Mouse (Mus musculus) left cerebral cortex, adult 11 months (tissue): ENCODE data around the gene Pcf11.

Experiments used
- DNase-seq: peaks from one replicate; pipeline ENCODE4 v3.0.0; 2022; ENCODE audit warnings: low spot score

Pcf11 gene

GRCm38 (mm10) chr7:92669507-92670471 lies at the start of gene Pcf11:
TSS of gene Pcf11 (minus strand) at chr7:92669934.
- DNase-seq: peak; percentile 96

DNA sequence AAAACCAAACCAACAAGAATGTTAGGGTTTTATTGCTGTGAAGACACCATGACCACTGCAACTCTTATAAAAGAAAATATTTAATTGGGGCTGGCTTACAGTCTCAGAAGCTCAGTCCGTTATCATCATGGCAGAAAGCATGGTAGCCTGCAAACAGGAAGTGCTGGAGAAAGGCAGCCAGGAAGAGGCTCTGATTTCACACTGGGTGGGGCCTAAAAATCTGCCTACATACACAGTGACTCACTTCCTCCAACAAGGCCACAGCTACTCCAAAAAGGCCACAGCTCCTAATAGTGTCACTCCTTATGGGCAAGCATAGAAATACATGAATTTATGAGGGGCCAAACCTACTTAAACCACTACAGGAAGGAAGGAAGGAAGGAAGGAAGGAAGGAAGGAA lies 45.3 kb upstream of the Pcf11 start:
- DNase-seq: no peak

DNA sequence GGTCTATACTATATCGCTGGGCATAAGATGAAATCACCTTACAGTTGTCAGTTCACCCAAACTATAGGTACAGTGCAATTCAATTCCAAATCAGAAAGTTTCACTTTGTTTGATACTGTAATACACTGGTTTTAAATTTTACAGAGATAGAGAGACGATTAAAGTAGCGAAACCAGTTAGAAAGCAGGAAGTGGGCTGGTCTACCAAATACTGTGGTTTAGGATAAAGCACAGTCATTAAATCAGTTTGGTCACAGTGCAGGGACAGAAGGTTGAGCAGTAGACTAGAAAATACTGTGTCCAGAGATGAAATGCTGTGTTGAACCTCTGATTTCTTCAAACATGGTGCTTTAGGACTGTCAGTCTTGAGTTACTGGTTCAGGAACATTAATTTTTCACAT lies 41.9 kb upstream of the Pcf11 start:
- DNase-seq: no peak

GRCm38 (mm10) chr7:92709573-92709972 lies 39.8 kb upstream of the Pcf11 start:
- DNase-seq: no peak

GRCm38 (mm10) chr7:92706711-92707110 lies 37.0 kb upstream of the Pcf11 start:
- DNase-seq: no peak

DNA sequence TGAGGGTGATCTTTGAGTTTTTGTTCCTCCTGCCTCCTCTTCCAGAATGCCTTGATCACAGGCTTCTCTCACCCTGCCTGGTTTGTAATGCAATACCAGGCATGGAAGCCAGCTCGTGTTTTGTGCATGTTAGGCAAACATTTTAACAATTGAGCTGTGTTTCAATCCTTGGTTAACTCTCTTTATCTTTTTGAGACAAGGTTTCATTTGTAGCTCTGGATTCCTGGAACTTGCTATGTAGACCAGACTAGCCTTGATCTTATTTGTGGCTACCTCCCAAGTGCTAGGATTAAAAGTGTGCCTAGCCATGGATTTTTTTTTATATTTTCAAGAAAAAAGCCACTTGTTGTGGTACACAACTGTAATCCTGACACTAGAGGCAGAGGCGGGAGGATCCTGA lies 35.8 kb upstream of the Pcf11 start:
- DNase-seq: no peak

DNA sequence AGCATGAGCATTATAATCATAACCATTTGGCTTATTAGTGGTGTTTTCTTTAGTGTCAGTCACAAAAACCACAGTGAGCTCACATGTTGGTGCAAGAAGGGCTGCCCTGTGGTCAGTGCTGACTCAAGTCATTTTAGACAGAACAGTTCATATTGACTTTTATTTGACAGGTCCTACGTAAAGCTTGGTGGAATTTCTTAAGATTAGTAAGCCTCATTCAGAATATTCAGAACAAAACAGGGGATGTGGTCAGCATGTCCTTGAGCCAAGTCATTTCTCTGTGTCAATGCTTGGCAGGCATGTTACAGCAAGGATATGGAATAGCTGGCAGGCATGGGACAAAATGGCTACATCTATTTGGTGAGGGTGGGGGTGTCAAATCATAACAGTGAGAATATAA lies 33.9 kb upstream of the Pcf11 start:
- DNase-seq: no peak

GRCm38 (mm10) chr7:92698770-92699169 lies 29.0 kb upstream of the Pcf11 start:
- DNase-seq: no peak

DNA sequence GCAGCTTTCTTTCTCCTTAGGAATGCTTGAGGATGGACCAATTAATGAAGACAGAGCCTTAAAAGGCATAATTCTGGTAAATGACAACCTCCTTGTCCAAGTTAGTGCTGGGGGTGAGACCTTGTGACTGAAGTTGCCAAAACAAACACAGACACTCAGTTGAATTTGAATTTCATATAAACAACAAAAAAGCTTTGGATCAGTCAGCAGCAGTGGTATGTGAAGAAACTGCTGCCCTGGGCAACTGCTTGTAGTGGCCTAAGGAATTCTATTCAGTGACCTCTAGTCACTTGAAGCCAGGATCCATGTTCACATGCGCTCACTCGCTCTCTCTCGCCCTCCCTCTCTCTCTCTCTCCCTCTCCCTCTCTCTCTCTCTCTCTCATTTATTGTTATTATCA lies 26.7 kb upstream of the Pcf11 start:
- DNase-seq: no peak

DNA sequence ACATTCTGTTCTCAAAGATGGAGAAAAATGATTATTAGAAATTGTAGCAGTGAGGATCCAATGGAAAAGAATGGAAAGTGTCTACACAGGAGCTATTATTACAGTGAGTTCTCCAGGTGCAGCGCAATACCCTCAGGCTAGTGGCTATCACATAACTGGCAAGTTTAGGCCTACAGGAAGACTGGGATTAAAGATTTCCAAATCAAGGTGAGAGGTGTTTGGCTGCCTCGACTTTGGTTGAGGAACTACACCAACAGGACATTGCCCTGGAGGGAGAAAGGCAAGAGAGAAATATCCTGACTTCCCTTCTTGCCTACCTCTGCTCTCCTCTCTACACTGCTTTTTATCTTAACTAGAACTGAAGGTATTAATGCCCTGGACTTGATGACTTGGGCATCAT lies 19.4 kb upstream of the Pcf11 start:
- no peak for DNase-seq

DNA sequence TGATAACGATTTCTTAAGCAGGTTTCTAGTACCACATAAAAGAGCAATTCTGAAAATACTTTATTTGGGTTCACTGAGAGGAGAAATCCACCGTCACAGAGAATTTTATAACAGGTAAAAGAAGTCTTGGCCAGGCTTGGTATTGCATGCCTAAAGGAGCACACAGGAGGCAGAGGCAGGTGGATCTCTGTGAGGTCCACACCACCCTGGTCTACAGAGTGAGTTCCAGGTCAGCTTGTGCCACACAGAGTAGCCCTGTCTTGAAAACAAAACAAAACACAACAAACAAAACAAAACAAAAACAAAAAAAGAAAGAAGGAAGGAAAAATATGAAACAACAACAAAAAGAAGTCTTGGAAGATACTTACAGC lies 18.6 kb upstream of the Pcf11 start:
- DNase-seq: no peak

- no peak for DNase-seq
Measured at GRCm38 (mm10) chr7:92687556-92688298, 18.0 kb upstream of the Pcf11 start.

DNA sequence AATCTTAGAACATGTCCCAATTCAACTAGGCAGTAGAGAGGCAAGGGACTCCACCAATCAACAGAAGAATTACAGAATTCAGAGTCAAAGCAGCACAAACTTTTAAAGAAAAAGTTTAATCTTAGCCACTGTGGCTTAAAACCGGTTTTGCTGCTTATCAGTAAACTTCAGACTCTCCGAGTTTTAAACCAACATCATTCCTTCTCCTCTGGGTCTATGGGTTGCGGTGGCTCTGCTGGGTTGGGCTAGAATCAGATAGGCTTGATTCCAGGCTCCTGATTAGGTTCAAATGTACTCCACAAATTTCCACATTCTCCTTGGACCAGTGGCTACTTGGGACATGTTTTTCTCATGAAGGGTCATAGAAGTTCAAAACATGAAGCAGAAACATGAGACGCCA lies 7.6 kb upstream of the Pcf11 start:
- DNase-seq: no peak

GRCm38 (mm10) chr7:92675131-92675530 lies 5.4 kb upstream of the Pcf11 start:
- DNase-seq: no peak

- peak; percentile 35 for DNase-seq
Measured at GRCm38 (mm10) chr7:92668791-92669506, 785 bp downstream of the Pcf11 start.

DNA sequence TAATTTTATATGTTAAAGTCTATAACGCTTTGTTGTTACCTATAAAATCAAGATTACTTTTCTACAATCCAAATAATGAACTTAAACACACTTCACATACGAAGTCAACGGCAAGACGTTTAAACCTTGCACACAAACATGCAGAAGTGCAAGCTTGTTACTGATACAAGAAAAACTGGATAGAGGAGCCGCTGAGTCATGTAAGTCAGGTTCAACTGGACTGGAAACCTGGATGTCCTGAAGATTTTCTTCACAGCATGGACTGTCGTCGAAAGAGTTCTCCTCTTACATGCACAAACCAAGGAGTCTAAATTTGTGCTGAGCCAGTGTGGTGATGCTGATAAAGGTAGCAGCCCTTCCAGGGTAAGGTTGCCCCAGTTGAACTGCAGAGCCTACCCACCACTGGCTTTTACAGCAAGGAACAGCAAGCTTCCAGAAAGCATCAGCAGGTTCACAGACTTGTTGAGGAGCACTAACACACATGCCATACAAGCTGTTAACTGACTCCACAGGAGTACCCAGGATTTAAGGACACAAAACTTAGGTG lies 3.4 kb downstream of the Pcf11 start:
- no peak for DNase-seq

GRCm38 (mm10) chr7:92658050-92658449 lies 11.7 kb downstream of the Pcf11 start:
- no peak for DNase-seq

GRCm38 (mm10) chr7:92656386-92656785 lies 13.3 kb downstream of the Pcf11 start:
- no peak for DNase-seq

DNA sequence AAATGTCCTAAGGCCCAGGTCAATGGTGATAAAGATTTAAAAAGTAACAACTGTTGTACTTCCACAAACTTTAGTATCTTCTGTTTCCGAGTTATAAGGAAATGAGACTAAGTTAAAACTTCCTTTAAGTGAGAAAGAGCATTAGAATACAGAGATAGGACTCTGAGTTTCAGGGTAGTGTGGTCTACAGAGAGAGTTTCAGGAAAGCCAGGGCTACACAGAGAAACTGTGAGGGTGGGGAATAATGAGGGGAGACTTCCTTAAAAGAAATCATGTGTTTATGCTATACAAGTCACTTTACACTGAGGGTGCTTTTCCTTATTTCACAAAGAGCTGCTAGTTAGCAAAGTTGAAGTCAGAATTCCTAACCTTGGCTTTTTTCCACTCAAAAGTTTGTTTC lies 16.4 kb downstream of the Pcf11 start:
- no peak for DNase-seq

DNA sequence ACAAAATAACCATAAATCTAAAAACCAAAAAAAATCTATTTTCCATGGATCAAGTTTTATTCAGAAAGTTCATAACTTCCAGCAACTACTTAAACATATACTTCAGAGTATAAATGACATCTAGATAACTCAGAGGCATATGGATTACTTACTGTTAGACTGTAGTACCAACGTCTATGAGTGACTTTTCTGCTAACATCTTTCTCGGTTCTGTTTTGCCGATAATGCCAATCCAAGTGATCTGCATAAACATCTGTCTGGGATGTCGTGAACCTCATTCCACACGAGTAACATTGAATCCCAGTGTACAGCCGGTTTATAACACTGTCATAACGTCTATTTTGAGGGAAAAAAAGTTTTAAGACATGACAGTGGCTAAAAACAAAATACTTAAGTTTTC lies 21.9 kb downstream of the Pcf11 start:
- DNase-seq: no peak

GRCm38 (mm10) chr7:92642358-92642757 lies 27.4 kb downstream of the Pcf11 start:
- no peak for DNase-seq

- no peak for DNase-seq
Measured at GRCm38 (mm10) chr7:92638050-92638449, 31.7 kb downstream of the Pcf11 start.
